Mouse (Mus musculus) embryonic facial prominence, embryonic 15.5 days (tissue): ENCODE measurements around the gene Rapgef5. TPM values are rescaled to one million over a fixed set of nuclear protein-coding genes. Genes with fewer than 3 reads are reported as not detected.

Experiments
- ATAC-seq: fragments of 200-750 bp; cut with Nextera tagmentation; 2 replicates; pipeline ENCODE4 v1.8.0; 2017; ENCODE audit warnings: low read depth, moderate TSS enrichment; ENCODE audit not compliant: insufficient number of reproducible peaks, low FRiP score, low TSS enrichment
- H3K27ac ChIP-seq: fragments of 300-500 bp; sonication (generic); replicated peaks from 2 replicates; pipeline ENCODE4 v1.5.1; 2015; ENCODE audit warnings: mild to moderate bottlenecking, inconsistent platforms
- H3K27me3 ChIP-seq: fragments of 300-500 bp; sonication (generic); 2 replicates; pipeline ENCODE4 v1.6.1; 2015; ENCODE audit warnings: inconsistent platforms
- H3K36me3 ChIP-seq: fragments of 300-500 bp; sonication (generic); 2 replicates; pipeline ENCODE4 v1.6.1; 2015; ENCODE audit warnings: mild to moderate bottlenecking, inconsistent platforms
- H3K4me1 ChIP-seq: fragments of 300-500 bp; sonication (generic); 2 replicates; pipeline ENCODE4 v1.6.1; 2015; ENCODE audit warnings: inconsistent platforms
- H3K4me2 ChIP-seq: fragments of 300-500 bp; sonication (generic); replicated peaks from 2 replicates; pipeline ENCODE4 v1.6.1; 2015; ENCODE audit warnings: mild to moderate bottlenecking, inconsistent platforms
- H3K4me3 ChIP-seq: fragments of 300-500 bp; sonication (generic); replicated peaks from 2 replicates; pipeline ENCODE4 v1.5.1; 2015; ENCODE audit warnings: mild to moderate bottlenecking, inconsistent platforms
- H3K9ac ChIP-seq: fragments of 300-500 bp; sonication (generic); 2 replicates; pipeline ENCODE4 v1.6.1; 2015; ENCODE audit warnings: inconsistent platforms
- H3K9me3 ChIP-seq: fragments of 300-500 bp; sonication (generic); replicated peaks from 2 replicates; pipeline ENCODE4 v1.6.1; 2016; ENCODE audit warnings: inconsistent platforms
- WGBS: fragments of 180-500 bp; shearing (Covaris S2); methylation state at CpG from one replicate; pipeline ENCODE4 v1.1.7; 2015; 5-methylcytosine and 5-hydroxymethylcytosine counted together
- polyA plus RNA-seq: library from polyadenylated mRNA; unstranded; fragments of >200 nt; fragmentation: Nextera tagmentation; extraction: Ambion mirVana; gene quantifications from 2 replicates; pipeline ENCODE4 v1.2.1, GENCODE M21; 2015

Rapgef5 gene
- polyA plus RNA-seq: 8.6 and 10.8 TPM in 2 replicates

- Histone ChIP-seq H3K27ac (no peak within 1 kb of the TSS), H3K9me3 (no peaks in the 10 kb centered on the region), H3K4me1 (no peaks in the 10 kb centered on the region), H3K4me2 (no peak within 1 kb of the TSS), H3K4me3 (no peak within 1 kb of the TSS), H3K36me3 (no peaks in the 10 kb centered on the region), H3K9ac (no peak within 1 kb of the TSS), H3K27me3 (no peaks in the 10 kb centered on the region; the same call in 1 of the 2 replicates)
- WGBS: 95% methylated on average over 2 of the region's 2 CpGs
- no peak for ATAC-seq
Measured at GRCm38 (mm10) chr12:117516179-117516578, at the start of gene Rapgef5. Gene Rapgef5 (plus strand): TSS chr12:117516479.

GRCm38 (mm10) chr12:117468329-117468728, 48.0 kb upstream of the Rapgef5 start:
- no peak overlapping the region for H3K4me3 ChIP-seq
- no peaks in the 10 kb centered on the region for H3K36me3 ChIP-seq
- ATAC-seq: no peak
- H3K27ac ChIP-seq: no peak overlapping the region
- H3K27me3 ChIP-seq: no peaks in the 10 kb centered on the region
- H3K4me2 ChIP-seq: no peak overlapping the region
- no peak overlapping the region for H3K9ac ChIP-seq
- H3K9me3 ChIP-seq: no peaks in the 10 kb centered on the region
- WGBS: 42% methylated on average over 5 of the region's 5 CpGs
- no peaks in the 10 kb centered on the region for H3K4me1 ChIP-seq

- no peak overlapping the region for H3K9ac ChIP-seq
- no peaks in the 10 kb centered on the region for H3K36me3 ChIP-seq
- no peak overlapping the region for H3K4me3 ChIP-seq
- no peak for ATAC-seq
- no peak overlapping the region for H3K4me2 ChIP-seq
- H3K9me3 ChIP-seq: no peaks in the 10 kb centered on the region
- no peak overlapping the region for H3K27ac ChIP-seq
- WGBS: 46% methylated on average over 3 of the region's 3 CpGs
- H3K4me1 ChIP-seq: no peaks in the 10 kb centered on the region
- no peaks in the 10 kb centered on the region for H3K27me3 ChIP-seq
Measured at GRCm38 (mm10) chr12:117479014-117479413, 37.3 kb upstream of the Rapgef5 start.

GRCm38 (mm10) chr12:117479680-117480079, 36.6 kb upstream of the Rapgef5 start:
- no peak overlapping the region for H3K4me3 ChIP-seq
- H3K9me3 ChIP-seq: no peaks in the 10 kb centered on the region
- H3K27ac ChIP-seq: no peak overlapping the region
- ATAC-seq: no peak
- H3K4me2 ChIP-seq: no peak overlapping the region
- no peaks in the 10 kb centered on the region for H3K4me1 ChIP-seq
- no peaks in the 10 kb centered on the region for H3K27me3 ChIP-seq
- H3K9ac ChIP-seq: no peak overlapping the region
- H3K36me3 ChIP-seq: no peaks in the 10 kb centered on the region
- 68% methylated on average over 7 of the region's 7 CpGs for WGBS

- Histone ChIP-seq H3K27ac (no peak overlapping the region), H3K9me3 (no peaks in the 10 kb centered on the region), H3K4me1 (no peaks in the 10 kb centered on the region), H3K36me3 (no peaks in the 10 kb centered on the region), H3K4me2 (no peak overlapping the region), H3K4me3 (no peak overlapping the region), H3K27me3 (no peaks in the 10 kb centered on the region), H3K9ac (no peak overlapping the region)
- ATAC-seq: no peak
- 77% methylated on average over 3 of the region's 3 CpGs for WGBS
Measured at GRCm38 (mm10) chr12:117480958-117481357, 35.3 kb upstream of the Rapgef5 start.

GRCm38 (mm10) chr12:117482665-117483064, 33.6 kb upstream of the Rapgef5 start:
- no peaks in the 10 kb centered on the region for H3K4me1 ChIP-seq
- H3K9me3 ChIP-seq: no peaks in the 10 kb centered on the region
- no peaks in the 10 kb centered on the region for H3K36me3 ChIP-seq
- 20% methylated on average over 3 of the region's 3 CpGs for WGBS
- H3K4me2 ChIP-seq: no peak overlapping the region
- H3K9ac ChIP-seq: no peak overlapping the region
- no peak overlapping the region for H3K27ac ChIP-seq
- ATAC-seq: no peak
- H3K4me3 ChIP-seq: no peak overlapping the region
- H3K27me3 ChIP-seq: no peaks in the 10 kb centered on the region

- ATAC-seq: peak; percentile 11; the same call in 1 of the 2 replicates
- Histone ChIP-seq H3K36me3 (no peaks in the 10 kb centered on the region), H3K9me3 (no peaks in the 10 kb centered on the region), H3K4me1 (no peaks in the 10 kb centered on the region), H3K4me2 (no peak overlapping the region), H3K9ac (no peak overlapping the region), H3K27ac (no peak overlapping the region), H3K27me3 (no peaks in the 10 kb centered on the region), H3K4me3 (no peak overlapping the region)
- 44% methylated on average over 4 of the region's 4 CpGs for WGBS
Measured at GRCm38 (mm10) chr12:117486118-117487057, 29.9 kb upstream of the Rapgef5 start.

GRCm38 (mm10) chr12:117496501-117497176, 19.6 kb upstream of the Rapgef5 start:
- Histone ChIP-seq H3K9me3 (no peaks in the 10 kb centered on the region), H3K36me3 (no peaks in the 10 kb centered on the region), H3K4me3 (no peak overlapping the region), H3K9ac (no peak overlapping the region), H3K4me1 (no peaks in the 10 kb centered on the region), H3K27ac (no peak overlapping the region), H3K27me3 (no peaks in the 10 kb centered on the region), H3K4me2 (no peak overlapping the region)
- 35% methylated on average over 3 of the region's 3 CpGs for WGBS
- no peak for ATAC-seq

GRCm38 (mm10) chr12:117497361-117497760, 18.9 kb upstream of the Rapgef5 start:
- H3K4me2 ChIP-seq: no peak overlapping the region
- H3K9me3 ChIP-seq: no peaks in the 10 kb centered on the region
- 97% methylated on average over 1 of the region's 1 CpGs for WGBS
- H3K4me1 ChIP-seq: no peaks in the 10 kb centered on the region
- H3K9ac ChIP-seq: no peak overlapping the region
- no peaks in the 10 kb centered on the region for H3K36me3 ChIP-seq
- H3K27me3 ChIP-seq: no peaks in the 10 kb centered on the region
- ATAC-seq: no peak
- no peak overlapping the region for H3K27ac ChIP-seq
- H3K4me3 ChIP-seq: no peak overlapping the region

GRCm38 (mm10) chr12:117499242-117499641, 17.0 kb upstream of the Rapgef5 start:
- no peaks in the 10 kb centered on the region for H3K27me3 ChIP-seq

GRCm38 (mm10) chr12:117501180-117501579, 15.1 kb upstream of the Rapgef5 start:
- no peak for ATAC-seq
- 66% methylated on average over 4 of the region's 4 CpGs for WGBS
- Histone ChIP-seq H3K4me1 (no peaks in the 10 kb centered on the region), H3K27ac (no peak overlapping the region), H3K4me3 (no peak overlapping the region), H3K36me3 (no peaks in the 10 kb centered on the region), H3K27me3 (no peaks in the 10 kb centered on the region), H3K4me2 (no peak overlapping the region), H3K9ac (no peak overlapping the region), H3K9me3 (no peaks in the 10 kb centered on the region)

More at GRCm38 (mm10) chr12:117499242-117499641, 17.0 kb upstream of the Rapgef5 start:
- Histone ChIP-seq H3K9me3 (no peaks in the 10 kb centered on the region), H3K4me1 (no peaks in the 10 kb centered on the region), H3K27ac (no peak overlapping the region), H3K9ac (no peak overlapping the region), H3K36me3 (no peaks in the 10 kb centered on the region), H3K4me3 (no peak overlapping the region), H3K4me2 (no peak overlapping the region)
- 80% methylated on average over 5 of the region's 5 CpGs for WGBS
- ATAC-seq: no peak
